ENCODE assay signal across 8 mouse cellular contexts in genomic region chr9:25482322-25482998, GRCm38 (mm10). TPM values are rescaled to one million over a fixed set of nuclear protein-coding genes. Genes with fewer than 3 reads are reported as not detected.
DNase-seq lines count a peak whose midpoint lies in the region; ATAC-seq and TF ChIP-seq lines count a peak whose summit lies in the region.

No protein-coding gene starts in this region.

- no peak overlapping the region for H3K27ac ChIP-seq in CH12.LX (ENCODE audit: insufficient read depth, low read depth)
- no peak overlapping the region for H3K27ac ChIP-seq in forebrain, embryonic 16.5 days (ENCODE audit: low read length)

- TF ChIP-seq CTCF in CH12.LX (conservative IDR thresholded peaks at IDR 0.05 in 1 of 2, IDR thresholded peaks at IDR 0.05 in 1 of 2; ENCODE audit: low read depth in 2 of 2, low read length in 2 of 2): no peak

- TF ChIP-seq POLR2A in CH12.LX (IDR thresholded peaks at IDR 0.05; ENCODE audit: low read depth, low read length): no peak

- no peak overlapping the region for H3K9ac ChIP-seq in CH12.LX (ENCODE audit: insufficient read depth, low read depth)
- no peak overlapping the region for H3K9ac ChIP-seq in forebrain, embryonic 16.5 days (replicated peaks; ENCODE audit: low read depth, low read length)

- H3K4me2 ChIP-seq in CH12.LX (ENCODE audit: insufficient read depth, low read depth, poor library complexity, severe bottlenecking): peak overlapping the region; percentile 87; the same call in 1 of the 2 replicates
- peak overlapping the region; percentile 83 for H3K4me2 ChIP-seq in forebrain, embryonic 16.5 days (ENCODE audit: low read length)

- no peaks in the 10 kb centered on the region for H3K27me3 ChIP-seq in CH12.LX (replicated peaks)
- H3K27me3 ChIP-seq in forebrain, embryonic 16.5 days (replicated peaks; ENCODE audit: control insufficient read depth, insufficient read depth, low read length): no peaks in the 10 kb centered on the region

- no peak for TF ChIP-seq EP300 in CH12.LX (IDR thresholded peaks at IDR 0.05; ENCODE audit: low read length)

- H3K4me3 ChIP-seq in CH12.LX (replicated peaks in 1 of 3; ENCODE audit: low read depth in 2 of 3, low read length in 2 of 3, poor library complexity in 1 of 3): peak overlapping the region in 1 of 3 experiments; percentile 16
- H3K4me3 ChIP-seq in forebrain, embryonic 16.5 days (replicated peaks; ENCODE audit: low read length): peak overlapping the region; percentile 75

- TF ChIP-seq RAD21 in CH12.LX (IDR thresholded peaks at IDR 0.05; ENCODE audit: low read depth, low read length): no peak

- H3K36me3 ChIP-seq in CH12.LX (replicated peaks in 1 of 2; ENCODE audit: control insufficient read depth in 1 of 2, insufficient read depth in 1 of 2, low read length in 1 of 2): no peaks in the 10 kb centered on the region
- H3K36me3 ChIP-seq in forebrain, embryonic 16.5 days (ENCODE audit: control insufficient read depth, insufficient read depth): no peaks in the 10 kb centered on the region

- dilution Hi-C loops in CH12.LX (cut with MboI; ENCODE audit: extremely low pct_ligation_motif_present, extremely low pct_unique_long_range_greater_than_20kb, low sequenced_read_pairs): no loop called here

- WGBS in forebrain, embryonic 16.5 days: 53% methylated on average over 22 of the region's 22 CpGs

- in situ Hi-C loops in CH12.LX (cut with MboI; ENCODE audit: low pct_ligation_motif_present, low pct_unique_long_range_greater_than_20kb, low sequenced_read_pairs): loop anchor here (10.0 kb wide), 1 partner anchor 102 kb away; no protein-coding TSS in a partner anchor

- H3K4me1 ChIP-seq in CH12.LX (ENCODE audit: control insufficient read depth in 1 of 2, insufficient read depth in 2 of 2): peaks cover 6 to 43% of the 10 kb centered on the region in 2 experiments; a peak in 3 of 4 replicates
- peaks cover 33% of the 10 kb centered on the region for H3K4me1 ChIP-seq in forebrain, embryonic 16.5 days (replicated peaks; ENCODE audit: control insufficient read depth, insufficient read depth, low read length)

- no peak for ATAC-seq in forebrain, embryonic 16.5 days
- ATAC-seq in monocyte, adult 5-6 weeks (replicated peaks; ENCODE audit: insufficient number of reproducible peaks, low FRiP score, low TSS enrichment, poor library complexity, severe bottlenecking): 0 out of 2 replicates have a peak, but pooled peaks have one; percentile 24

- H3K79me2 ChIP-seq in CH12.LX (replicated peaks; ENCODE audit: control insufficient read depth, extremely low read depth, insufficient read depth, poor library complexity, severe bottlenecking): no peaks in the 10 kb centered on the region

- H3K9me3 ChIP-seq in CH12.LX (replicated peaks; ENCODE audit: low read length): no peaks in the 10 kb centered on the region
- no peaks in the 10 kb centered on the region for H3K9me3 ChIP-seq in forebrain, embryonic 16.5 days (ENCODE audit: control insufficient read depth, low read length)

- DNase-seq in cerebellum, adult 11-12 months: peak; percentile 33
- no peak for DNase-seq in cerebellum, postnatal 14 days
- DNase-seq in CH12.LX (ENCODE audit: extremely low read depth): no peak
- peak; percentile 23 for DNase-seq in kidney, postnatal 10 days
- DNase-seq in frontal cortex, postnatal 14 days (ENCODE audit: low spot score in 2 of 2): no peak
- no peak for DNase-seq in layer of hippocampus, adult 11-12 months (ENCODE audit: low spot score)

TF ChIP-seq in CH12.LX, 34 proteins besides CTCF, POLR2A, EP300 and RAD21:
- TF ChIP-seq ZNF384 (IDR thresholded peaks at IDR 0.05; ENCODE audit: low read depth, low read length): no peak
- TF ChIP-seq UBTF (IDR thresholded peaks at IDR 0.05; ENCODE audit: low read depth, low read length): no peak
- no peak for TF ChIP-seq E2F4 (IDR thresholded peaks at IDR 0.05; ENCODE audit: insufficient replicate concordance, low read depth, low read length)
- no peak for TF ChIP-seq TCF12 (IDR thresholded peaks at IDR 0.05; ENCODE audit: low read depth, low read length)
- TF ChIP-seq BHLHE40 (IDR thresholded peaks at IDR 0.05; ENCODE audit: low read depth, low read length): no peak
- no peak for TF ChIP-seq HCFC1 (IDR thresholded peaks at IDR 0.05; ENCODE audit: low read depth, low read length)
- no peak for TF ChIP-seq ELF1 (IDR thresholded peaks at IDR 0.05; ENCODE audit: low read depth, low read length)

RNA-seq across cellular contexts. Expression of gene Eepd1, which starts 1.1 kb away (rescaled TPM):
- total RNA-seq in CH12.LX (2012; rRNA removed) (2.2 and 2.9 TPM in 2 replicates), CH12.LX (2014; rRNA removed) (2.3 and 2.5 TPM in 2 replicates)
- 1.3 and 1.9 TPM in 2 replicates for polyA plus RNA-seq in CH12.LX (2012; ENCODE audit: insufficient read length, low read depth)
- polyA plus RNA-seq in forebrain, embryonic 16.5 days (2015; fragmentation: Nextera tagmentation; extraction: Ambion mirVana): 12.4 and 17.7 TPM in 2 replicates
- total RNA-seq in monocyte, adult 5-6 weeks (2017): 3.4 to 9.5 TPM (median 9.4 TPM) in 3 replicates

Comparison
In these comparisons a context has a peak if more than half of its experiments do, and no peak if none do; other contexts are left out.
1. DNase-seq: peak in cerebellum, adult 11-12 months (single experiment) and kidney, postnatal 10 days (single experiment); none in cerebellum, postnatal 14 days (0 of 2), CH12.LX (single experiment), frontal cortex, postnatal 14 days (0 of 2) and layer of hippocampus, adult 11-12 months (single experiment).